Mouse (Mus musculus): Measurements from ENCODE around the gene Eid2.
"Not testable (repeated sequence)": the region's sequence is repeated elsewhere in the genome, so short reads cannot be mapped to it uniquely, and the experiment has no call there.

Gene Eid2

GRCm38 (mm10) chr7:28267129-28268041 lies at the start of gene Eid2:
Eid2 (plus strand) TSS chr7:28267881.
- DNase-seq (ENCODE audit: low spot score in 2 of 2): peak; percentile 96

GRCm38 (mm10) chr7:28218951-28219740 lies 48.5 kb upstream of the Eid2 start:
- DNase-seq (ENCODE audit: low spot score in 2 of 2): peak; percentile 89

GRCm38 (mm10) chr7:28226836-28227235 lies 40.8 kb upstream of the Eid2 start:
- not testable (repeated sequence) for DNase-seq (ENCODE audit: low spot score in 2 of 2)

- not testable (repeated sequence) for DNase-seq (ENCODE audit: low spot score in 2 of 2)
Measured at GRCm38 (mm10) chr7:28227421-28227820, 40.3 kb upstream of the Eid2 start.

- not testable (repeated sequence) for DNase-seq (ENCODE audit: low spot score in 2 of 2)
Measured at GRCm38 (mm10) chr7:28243943-28244342, 23.7 kb upstream of the Eid2 start.

GRCm38 (mm10) chr7:28248957-28249356 lies 18.7 kb upstream of the Eid2 start:
- no peak for DNase-seq (ENCODE audit: low spot score in 2 of 2)

- no peak for DNase-seq (ENCODE audit: low spot score in 2 of 2)
Measured at GRCm38 (mm10) chr7:28251976-28252375, 15.7 kb upstream of the Eid2 start.

- DNase-seq (ENCODE audit: low spot score in 2 of 2): no peak
Measured at GRCm38 (mm10) chr7:28254591-28254990, 13.1 kb upstream of the Eid2 start.

GRCm38 (mm10) chr7:28255476-28255875 lies 12.2 kb upstream of the Eid2 start:
- DNase-seq (ENCODE audit: low spot score in 2 of 2): no peak

GRCm38 (mm10) chr7:28262861-28263260 lies 4.8 kb upstream of the Eid2 start:
- DNase-seq (ENCODE audit: low spot score in 2 of 2): no peak

GRCm38 (mm10) chr7:28263786-28264185 lies 3.9 kb upstream of the Eid2 start:
- peak in 1 of 2 experiments; percentile 58 for DNase-seq (ENCODE audit: low spot score in 2 of 2)

- no peak for DNase-seq (ENCODE audit: low spot score in 2 of 2)
Measured at GRCm38 (mm10) chr7:28265391-28265790, 2.3 kb upstream of the Eid2 start.

GRCm38 (mm10) chr7:28268042-28268531 lies 406 bp downstream of the Eid2 start:
- peak; percentile 62 to 66 for DNase-seq (ENCODE audit: low spot score in 2 of 2)

GRCm38 (mm10) chr7:28268576-28268975 lies 895 bp downstream of the Eid2 start:
- DNase-seq (ENCODE audit: low spot score in 2 of 2): no peak

GRCm38 (mm10) chr7:28269355-28269754 lies 1.7 kb downstream of the Eid2 start:
- no peak for DNase-seq (ENCODE audit: low spot score in 2 of 2)

GRCm38 (mm10) chr7:28271761-28272160 lies 4.1 kb downstream of the Eid2 start:
- DNase-seq (ENCODE audit: low spot score in 2 of 2): no peak

- DNase-seq (ENCODE audit: low spot score in 2 of 2): no peak
Measured at GRCm38 (mm10) chr7:28277237-28277614, 9.5 kb downstream of the Eid2 start.

GRCm38 (mm10) chr7:28277615-28278278 lies 10.1 kb downstream of the Eid2 start, which contains the start of gene Eid2b:
Eid2b (plus strand) TSS chr7:28277739.
- peak; percentile 95 to 97 for DNase-seq (ENCODE audit: low spot score in 2 of 2)

- DNase-seq (ENCODE audit: low spot score in 2 of 2): no peak
Measured at GRCm38 (mm10) chr7:28278279-28278652, 10.6 kb downstream of the Eid2 start.

- DNase-seq (ENCODE audit: low spot score in 2 of 2): no peak
Measured at GRCm38 (mm10) chr7:28280630-28281029, 12.9 kb downstream of the Eid2 start.

- DNase-seq (ENCODE audit: low spot score in 2 of 2): peak in 1 of 2 experiments; percentile 55
Measured at GRCm38 (mm10) chr7:28290165-28290564, 22.5 kb downstream of the Eid2 start.

Data from right cerebral cortex, postnatal 10 days (tissue).